Mouse (Mus musculus) bone marrow, adult 2 months (tissue): ENCODE measurements around the gene Hadhb.

Experiments
- CTCF ChIP-seq: fragments of 200-500 bp; IDR thresholded peaks from 2 replicates; pipeline ENCODE4 v1.5.1; 2011; ENCODE audit warnings: low read length, control low read depth; ENCODE audit not compliant: control insufficient read depth, insufficient read depth
- POLR2A ChIP-seq: fragments of 200-500 bp; IDR thresholded peaks from 2 replicates; pipeline ENCODE4 v1.6.1; 2011; ENCODE audit warnings: low read depth, mild to moderate bottlenecking, control low read depth, low read length, borderline replicate concordance; ENCODE audit not compliant: control insufficient read depth

GRCm38 (mm10) chr5:30152007-30152406, 3.0 kb upstream of the Hadhb start:
- TF ChIP-seq CTCF (no peak), POLR2A (no peak)
